ENCODE assay signal across 8 mouse cellular contexts in the genomic region with DNA sequence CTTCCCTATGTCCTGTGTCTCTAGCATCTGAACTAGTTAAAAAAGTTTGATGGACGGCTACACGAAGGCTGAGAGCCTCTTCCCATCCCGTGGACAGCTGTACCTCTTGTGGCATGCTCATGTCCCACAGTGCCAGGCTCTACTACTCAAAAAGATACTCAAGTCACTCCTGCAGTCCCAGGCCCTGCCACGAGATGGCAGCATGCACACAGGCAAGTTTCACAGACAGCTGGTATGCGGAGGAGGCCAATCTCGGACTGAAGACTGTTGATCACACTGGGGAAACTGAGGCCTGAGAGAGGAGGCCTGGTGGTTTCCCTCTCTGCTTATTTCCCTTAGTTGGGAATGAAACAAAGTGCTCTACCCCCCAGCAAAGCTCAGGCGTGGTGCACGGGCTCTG. TPM values are rescaled to one million over a fixed set of nuclear protein-coding genes. Genes with fewer than 3 reads are reported as not detected.
DNase-seq lines count a peak whose midpoint lies in the region; ATAC-seq and TF ChIP-seq lines count a peak whose summit lies in the region.

No protein-coding gene starts in this region.

- no peak for ATAC-seq in intestine, postnatal 0 days
- no peak for ATAC-seq in intestine, embryonic 16.5 days
- ATAC-seq in hindbrain, embryonic 16.5 days, result peak; percentile 57; the same call in 1 of the 2 replicates

- peak; percentile 100 for TF ChIP-seq CTCF in intestine, postnatal 0 days (IDR thresholded peaks at IDR 0.05; ENCODE audit: low read depth)
- peak; percentile 100 for TF ChIP-seq CTCF in cerebellum, adult 2 months (IDR thresholded peaks at IDR 0.05; ENCODE audit: borderline replicate concordance, insufficient read depth, low read depth, low read length)

- H3K4me3 ChIP-seq in intestine, postnatal 0 days (ENCODE audit: low read depth, low read length), result no peak overlapping the region
- H3K4me3 ChIP-seq in intestine, embryonic 16.5 days (ENCODE audit: low read length), result no peak overlapping the region
- H3K4me3 ChIP-seq in cerebellum, adult 2 months (replicated peaks; ENCODE audit: insufficient read depth, low read depth, low read length), result no peak overlapping the region
- no peak overlapping the region for H3K4me3 ChIP-seq in hindbrain, embryonic 16.5 days (ENCODE audit: low read length)
- no peak overlapping the region for H3K4me3 ChIP-seq in myocyte

- no peak overlapping the region for H3K4me2 ChIP-seq in intestine, postnatal 0 days (replicated peaks; ENCODE audit: low read depth)
- no peak overlapping the region for H3K4me2 ChIP-seq in intestine, embryonic 16.5 days (ENCODE audit: low read depth, low read length)
- H3K4me2 ChIP-seq in hindbrain, embryonic 16.5 days (ENCODE audit: low read length), result no peak overlapping the region
- H3K4me2 ChIP-seq in myocyte (ENCODE audit: low read depth), result no peak overlapping the region

- intact Hi-C loops in left cerebral cortex, postnatal 25 days (cut with DNase I), result loop anchor here (1.0 to 5.0 kb wide), 3 partner anchors 210 to 412 kb away; no protein-coding TSS in a partner anchor

- H3K9me3 ChIP-seq in intestine, postnatal 0 days (ENCODE audit: control insufficient read depth), result no peaks in the 10 kb centered on the region
- no peaks in the 10 kb centered on the region for H3K9me3 ChIP-seq in intestine, embryonic 16.5 days (ENCODE audit: control insufficient read depth, low read length)
- H3K9me3 ChIP-seq in hindbrain, embryonic 16.5 days (ENCODE audit: control insufficient read depth, low read length), result no peaks in the 10 kb centered on the region

- TF ChIP-seq POLR2A in cerebellum, adult 2 months (IDR thresholded peaks at IDR 0.05; ENCODE audit: borderline replicate concordance, insufficient read depth, low read length), result no peak
- TF ChIP-seq POLR2A in myocyte (IDR thresholded peaks at IDR 0.05; ENCODE audit: insufficient read length, low read depth), result no peak

- H3K27me3 ChIP-seq in intestine, postnatal 0 days (replicated peaks; ENCODE audit: control insufficient read depth, insufficient read depth, low read length), result no peaks in the 10 kb centered on the region
- H3K27me3 ChIP-seq in intestine, embryonic 16.5 days (replicated peaks; ENCODE audit: control insufficient read depth, insufficient read depth, low read length), result no peaks in the 10 kb centered on the region
- H3K27me3 ChIP-seq in cerebellum, adult 2 months (ENCODE audit: control insufficient read depth, insufficient read depth, low read length), result no peaks in the 10 kb centered on the region
- H3K27me3 ChIP-seq in hindbrain, embryonic 16.5 days (replicated peaks; ENCODE audit: control insufficient read depth, insufficient read depth, low read length), result peaks cover 14% of the 10 kb centered on the region
- no peaks in the 10 kb centered on the region for H3K27me3 ChIP-seq in myocyte (ENCODE audit: control insufficient read depth, insufficient read depth, insufficient read length)

- no peak overlapping the region for H3K9ac ChIP-seq in intestine, postnatal 0 days (ENCODE audit: low read depth, low read length)
- no peak overlapping the region for H3K9ac ChIP-seq in intestine, embryonic 16.5 days (ENCODE audit: low read depth, low read length)
- no peak overlapping the region for H3K9ac ChIP-seq in hindbrain, embryonic 16.5 days (ENCODE audit: low read depth, low read length)

- no peaks in the 10 kb centered on the region for H3K4me1 ChIP-seq in intestine, postnatal 0 days (replicated peaks; ENCODE audit: control insufficient read depth, insufficient read depth, low read length)
- peaks cover 10% of the 10 kb centered on the region; the same call in 1 of the 2 replicates for H3K4me1 ChIP-seq in intestine, embryonic 16.5 days (ENCODE audit: control insufficient read depth, insufficient read depth, low read length)
- no peaks in the 10 kb centered on the region for H3K4me1 ChIP-seq in cerebellum, adult 2 months (ENCODE audit: control insufficient read depth, insufficient read depth, low read length)
- peaks cover 10% of the 10 kb centered on the region; the same call in 1 of the 2 replicates for H3K4me1 ChIP-seq in hindbrain, embryonic 16.5 days (ENCODE audit: control insufficient read depth, insufficient read depth, low read depth, low read length)

- peaks cover 2% of the 10 kb centered on the region for H3K79me2 ChIP-seq in myocyte (ENCODE audit: control insufficient read depth, insufficient read depth)

- 8% methylated on average over 8 of the region's 8 CpGs for WGBS in intestine, postnatal 0 days
- 8% methylated on average over 8 of the region's 8 CpGs for WGBS in intestine, embryonic 16.5 days
- WGBS in cerebellum, adult 2 months, result 8% methylated on average over 8 of the region's 8 CpGs
- 9% methylated on average over 8 of the region's 8 CpGs for WGBS in hindbrain, embryonic 16.5 days

- no peak overlapping the region for H3ac ChIP-seq in myocyte (ENCODE audit: control insufficient read depth, insufficient read length)

- H3K27ac ChIP-seq in intestine, postnatal 0 days (ENCODE audit: low read depth, low read length), result no peak overlapping the region
- H3K27ac ChIP-seq in intestine, embryonic 16.5 days (ENCODE audit: low read length), result no peak overlapping the region
- no peak overlapping the region for H3K27ac ChIP-seq in cerebellum, adult 2 months (ENCODE audit: insufficient read depth, low read length)
- no peak overlapping the region for H3K27ac ChIP-seq in hindbrain, embryonic 16.5 days (ENCODE audit: low read depth, low read length)

- peak; percentile 84 to 95 for DNase-seq in cerebellum, adult 2 months
- peak; percentile 90 for DNase-seq in forelimb bud, embryonic 11.5 days (ENCODE audit: low read depth, low spot score)
- DNase-seq in left cerebral cortex, postnatal 25 days (ENCODE audit: low spot score in 2 of 2), result peak; percentile 97 to 98
- peak; percentile 89 to 94 for DNase-seq in spleen, postnatal 14 days (ENCODE audit: low spot score in 2 of 2)

- no peaks in the 10 kb centered on the region for H3K36me3 ChIP-seq in intestine, postnatal 0 days (ENCODE audit: control insufficient read depth, insufficient read depth)
- no peaks in the 10 kb centered on the region for H3K36me3 ChIP-seq in intestine, embryonic 16.5 days (ENCODE audit: control insufficient read depth, insufficient read depth, low read length)
- H3K36me3 ChIP-seq in hindbrain, embryonic 16.5 days (ENCODE audit: control insufficient read depth, insufficient read depth, low read length), result no peaks in the 10 kb centered on the region
- no peaks in the 10 kb centered on the region for H3K36me3 ChIP-seq in myocyte (ENCODE audit: control insufficient read depth, insufficient read depth)

TF ChIP-seq in myocyte, 11 proteins besides CTCF, POLR2A, EP300 and RAD21:
- TF ChIP-seq MYOD1 (IDR thresholded peaks at IDR 0.05; ENCODE audit: control insufficient read depth in 1 of 3, insufficient read length in 2 of 3, low read depth in 2 of 3) (peak; percentile 14 to 60 (median 50)), USF1 (IDR thresholded peaks at IDR 0.05; ENCODE audit: low read depth) (no peak), MYOG (IDR thresholded peaks at IDR 0.05; ENCODE audit: control insufficient read depth in 1 of 3, insufficient read depth in 1 of 3, insufficient read length in 2 of 3, low read depth in 2 of 3) (peak in 1 of 3 experiments; percentile 57)

RNA-seq across cellular contexts. Expression of a gene that starts 3.6 kb away (rescaled TPM):
- polyA plus RNA-seq in intestine, postnatal 0 days (2015; fragmentation: Nextera tagmentation; extraction: Ambion mirVana), result 49.8 and 52.6 TPM in 2 replicates
- polyA plus RNA-seq in intestine, embryonic 16.5 days (2015; fragmentation: Nextera tagmentation; extraction: Ambion mirVana), result 0.65 and 0.93 TPM in 2 replicates
- 8.2 and 8.7 TPM in 2 replicates for polyA plus RNA-seq in cerebellum, adult 2 months (2012; rRNA removed)
- polyA plus RNA-seq in hindbrain, embryonic 16.5 days (2015; fragmentation: Nextera tagmentation; extraction: Ambion mirVana), result 0.15 and 0.22 TPM in 2 replicates
- total RNA-seq in left cerebral cortex, postnatal 25 days (2021), result 10 to 100 TPM; 12.1 to 12.7 TPM
- polyA plus RNA-seq in myocyte (2012; fragmentation: generic; extraction: Trizol), result 74.7 TPM

RNA-seq across cellular contexts. Expression of a gene that starts 4.5 kb away (rescaled TPM):
- 25.0 and 26.8 TPM in 2 replicates for polyA plus RNA-seq in intestine, postnatal 0 days (2015; fragmentation: Nextera tagmentation; extraction: Ambion mirVana)
- 28.6 and 33.7 TPM in 2 replicates for polyA plus RNA-seq in intestine, embryonic 16.5 days (2015; fragmentation: Nextera tagmentation; extraction: Ambion mirVana)
- polyA plus RNA-seq in cerebellum, adult 2 months (2012; rRNA removed), result 105 and 113 TPM in 2 replicates
- polyA plus RNA-seq in hindbrain, embryonic 16.5 days (2015; fragmentation: Nextera tagmentation; extraction: Ambion mirVana), result 37.1 and 39.3 TPM in 2 replicates
- total RNA-seq in left cerebral cortex, postnatal 25 days (2021), result 10 to 100 TPM; 49.7 to 54.0 TPM
- polyA plus RNA-seq in myocyte (2012; fragmentation: generic; extraction: Trizol), result 91.9 TPM

RNA-seq across cellular contexts. Expression of a gene that starts 23.8 kb away (rescaled TPM):
- 8.8 and 10.0 TPM in 2 replicates for polyA plus RNA-seq in intestine, postnatal 0 days (2015; fragmentation: Nextera tagmentation; extraction: Ambion mirVana)
- 2.0 and 3.2 TPM in 2 replicates for polyA plus RNA-seq in intestine, embryonic 16.5 days (2015; fragmentation: Nextera tagmentation; extraction: Ambion mirVana)
- 12.2 and 15.1 TPM in 2 replicates for polyA plus RNA-seq in cerebellum, adult 2 months (2012; rRNA removed)
- polyA plus RNA-seq in hindbrain, embryonic 16.5 days (2015; fragmentation: Nextera tagmentation; extraction: Ambion mirVana), result 11.9 and 12.8 TPM in 2 replicates
- total RNA-seq in left cerebral cortex, postnatal 25 days (2021), result 10 to 100 TPM; 43.9 to 47.8 TPM
- 9.2 TPM for polyA plus RNA-seq in myocyte (2012; fragmentation: generic; extraction: Trizol)

RNA-seq across cellular contexts. Expression of a gene that starts 53.2 kb away (rescaled TPM):
- polyA plus RNA-seq in intestine, postnatal 0 days (2015; fragmentation: Nextera tagmentation; extraction: Ambion mirVana), result 173 and 174 TPM in 2 replicates
- polyA plus RNA-seq in intestine, embryonic 16.5 days (2015; fragmentation: Nextera tagmentation; extraction: Ambion mirVana), result 273 and 293 TPM in 2 replicates
- 195 and 219 TPM in 2 replicates for polyA plus RNA-seq in cerebellum, adult 2 months (2012; rRNA removed)
- polyA plus RNA-seq in hindbrain, embryonic 16.5 days (2015; fragmentation: Nextera tagmentation; extraction: Ambion mirVana), result 390 and 393 TPM in 2 replicates
- 100 to 1,000 TPM; 254 to 264 TPM for total RNA-seq in left cerebral cortex, postnatal 25 days (2021)
- polyA plus RNA-seq in myocyte (2012; fragmentation: generic; extraction: Trizol), result 322 TPM
